Mouse (Mus musculus) subcutaneous adipose tissue, adult 2 months (tissue): ENCODE data around the gene Ciapin1. TPM values are rescaled to one million over a fixed set of nuclear protein-coding genes. Genes with fewer than 3 reads are reported as not detected.

ENCODE experiments used
- polyA plus RNA-seq: library from polyadenylated mRNA; depleted of rRNA; stranded (reverse); fragments of >200 nt; gene quantifications from 2 replicates; pipeline ENCODE4 v1.2.3, GENCODE M21; 2012; ENCODE audit warnings: low replicate concordance; rRNA removed

Gene Ciapin1
- polyA plus RNA-seq: 31.1 and 42.8 TPM in 2 replicates

GRCm38 (mm10) chr8:94837662-94838574 is at the start of gene Ciapin1, which contains the start of gene Coq9:
Gene Ciapin1, minus strand, starts transcription at chr8:94838358.
Gene Coq9, plus strand, starts transcription at chr8:94838321.

GRCm38 (mm10) chr8:94876197-94876730 is 38.1 kb upstream of the Ciapin1 start, which contains the start of gene Dok4:
Gene Dok4, minus strand, starts transcription at chr8:94876330.

DNA sequence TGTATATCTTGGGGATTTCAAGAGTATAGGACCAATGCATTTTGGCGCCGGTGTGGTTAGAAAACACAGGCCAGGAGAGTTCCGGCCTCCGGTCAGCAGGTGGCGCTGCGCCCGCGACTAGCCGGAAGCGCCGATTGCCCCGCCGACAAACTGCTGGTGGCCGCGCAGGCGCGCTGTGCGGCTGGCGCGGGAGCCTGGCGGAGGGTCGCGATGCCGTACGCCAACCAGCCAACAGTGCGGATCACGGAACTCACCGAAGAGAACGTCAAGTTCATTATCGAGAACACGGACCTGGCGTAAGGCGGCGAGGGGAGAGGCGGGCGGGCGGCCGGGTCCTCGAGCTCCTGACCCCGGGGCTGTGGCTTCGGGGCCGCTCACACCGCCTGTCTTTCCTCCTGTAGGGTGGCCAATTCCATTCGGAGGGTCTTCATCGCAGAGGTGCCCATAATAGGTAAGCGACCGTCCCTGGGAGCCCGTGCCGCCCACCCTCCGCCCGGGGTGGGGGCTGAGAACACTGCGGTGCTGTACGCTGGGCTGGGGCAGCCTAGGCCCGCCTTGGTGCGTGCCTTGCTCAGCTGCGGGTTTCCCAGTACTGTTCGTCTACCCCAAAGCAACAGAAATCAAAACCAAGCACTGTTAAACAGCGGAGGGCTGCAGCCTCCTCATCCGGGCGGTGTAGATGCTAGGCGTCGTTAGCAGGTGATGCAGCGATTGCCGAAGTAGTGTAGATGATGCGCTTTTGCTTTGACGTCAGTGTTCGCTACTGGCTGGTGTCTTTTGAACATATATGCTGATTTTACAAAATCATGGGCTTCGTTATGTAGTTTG is 19.4 kb upstream of the Ciapin1 start, which contains the start of gene Polr2c:
Polr2c (plus strand) TSS at position 105 of the 828 bp plus-strand sequence.

DNA sequence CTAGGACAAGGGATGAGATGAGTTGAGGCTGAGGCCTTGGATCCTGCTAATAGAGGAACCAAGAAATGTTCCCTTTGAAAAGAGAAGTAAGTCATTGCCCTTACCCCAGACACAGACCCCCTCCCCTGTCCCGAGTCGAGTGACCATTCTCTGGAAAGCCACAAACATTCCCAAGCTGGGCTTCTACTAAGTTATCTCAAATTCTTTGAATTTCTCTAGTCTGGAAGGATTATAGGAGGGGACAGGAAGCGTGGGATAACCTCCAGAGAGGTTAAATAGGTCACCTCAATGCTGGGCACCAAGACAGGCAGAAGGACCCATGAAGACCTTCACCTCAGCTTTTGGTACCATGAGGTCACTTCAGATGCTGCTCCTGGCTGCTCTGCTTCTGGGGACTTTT is 28.0 kb downstream of the Ciapin1 start, which contains the start of gene Ccl17:
Ccl17 (plus strand) TSS at position 301 of the 400 bp plus-strand sequence.

DNA sequence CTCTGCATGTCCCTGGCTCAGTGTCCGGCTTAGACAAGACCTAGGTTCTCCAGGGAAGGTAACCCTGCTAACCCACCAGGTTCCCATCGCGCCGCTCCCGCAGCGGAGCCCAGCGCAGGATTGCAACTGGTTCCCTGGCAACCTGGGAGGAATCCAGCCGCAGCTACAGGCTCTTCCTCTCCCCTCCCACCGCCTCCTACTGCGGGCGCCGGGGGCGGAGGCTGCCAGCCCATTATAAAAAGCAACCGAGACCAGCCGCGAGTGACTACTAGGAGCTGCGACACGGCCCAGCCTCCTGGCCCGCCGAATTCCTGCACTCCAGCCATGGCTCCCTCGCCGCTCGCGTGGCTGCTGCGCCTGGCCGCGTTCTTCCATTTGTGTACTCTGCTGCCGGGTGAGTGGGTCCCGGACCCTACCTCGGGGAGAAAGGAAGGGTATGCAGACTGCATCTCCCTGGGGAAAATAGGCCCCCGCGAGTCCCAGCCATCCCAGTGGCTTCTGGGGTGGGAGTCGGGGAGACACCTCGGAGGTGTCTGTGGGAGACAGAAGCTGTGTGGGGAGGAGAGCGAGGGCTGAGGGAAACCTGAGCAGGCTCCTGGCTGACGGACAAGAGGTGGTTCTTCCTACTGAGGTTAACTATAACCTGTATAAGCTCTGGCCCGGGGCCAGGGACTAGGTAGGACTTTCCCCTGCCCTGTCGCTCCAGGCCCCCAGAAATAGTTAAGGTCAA is 66.1 kb downstream of the Ciapin1 start, which contains the start of gene Cx3cl1:
Cx3cl1 (plus strand) TSS at position 69 of the 730 bp plus-strand sequence.

Other genes starting within 250 kb of the Ciapin1 start
- gene Rspry1, start 236.4 kb downstream of the Ciapin1 start, polyA plus RNA-seq: 8.9 and 11.7 TPM in 2 replicates
- 19.9 and 21.5 TPM in 2 replicates for gene Fam192a, start 236.4 kb downstream of the Ciapin1 start, polyA plus RNA-seq
- gene Arl2bp, start 171.8 kb downstream of the Ciapin1 start, polyA plus RNA-seq: 104 and 142 TPM in 2 replicates
- gene Pllp, start 142.1 kb downstream of the Ciapin1 start, polyA plus RNA-seq: 25.6 and 29.9 TPM in 2 replicates
- 3.3 and 5.1 TPM in 2 replicates for gene Ccl22, start 92.8 kb downstream of the Ciapin1 start, polyA plus RNA-seq
- gene Cx3cl1, start 66.3 kb downstream of the Ciapin1 start, polyA plus RNA-seq: 9.1 and 15.8 TPM in 2 replicates
- gene Ccl17, start 27.9 kb downstream of the Ciapin1 start, polyA plus RNA-seq: 0.44 and 1.3 TPM in 2 replicates
- 175 and 245 TPM in 2 replicates for gene Coq9, start within 50 bp of the Ciapin1 start, polyA plus RNA-seq
- gene Polr2c, start 19.1 kb upstream of the Ciapin1 start, polyA plus RNA-seq: 78.9 and 117 TPM in 2 replicates
- gene Dok4, start 38.0 kb upstream of the Ciapin1 start, polyA plus RNA-seq: 27.2 and 32.0 TPM in 2 replicates
- gene Ccdc102a, start 79.7 kb upstream of the Ciapin1 start, polyA plus RNA-seq: 14.8 and 31.5 TPM in 2 replicates
- 3.8 and 4.9 TPM in 2 replicates for gene Adgrg5, start 85.3 kb upstream of the Ciapin1 start, polyA plus RNA-seq
- 107 and 240 TPM in 2 replicates for gene Adgrg1, start 136.4 kb upstream of the Ciapin1 start, polyA plus RNA-seq
- gene Adgrg3, start 179.3 kb upstream of the Ciapin1 start, polyA plus RNA-seq: 4.5 and 10.2 TPM in 2 replicates
- gene Drc7, start 216.7 kb upstream of the Ciapin1 start, polyA plus RNA-seq: not detected in 2 replicates
- gene Katnb1, start 242.8 kb upstream of the Ciapin1 start, polyA plus RNA-seq: 17.3 and 27.8 TPM in 2 replicates